Mouse (Mus musculus) thymus, adult 2 months (tissue): ENCODE data around the gene Zfp668. TPM values are rescaled to one million over a fixed set of nuclear protein-coding genes. Genes with fewer than 3 reads are reported as not detected.
A peak's percentile ranks its signal among the peaks of the same experiment; 100 is the strongest.

ENCODE experiments used
- DNase-seq: peaks from one replicate; pipeline ENCODE4 v3.0.0; 2021
- H3K27ac ChIP-seq: fragments of 200-500 bp; 2 replicates; pipeline ENCODE4 v1.5.1; 2012; ENCODE audit warnings: low read length, control low read depth; ENCODE audit not compliant: control insufficient read depth, insufficient read depth
- H3K27me3 ChIP-seq: fragments of 200-500 bp; 2 replicates; pipeline ENCODE4 v1.6.1; 2012; ENCODE audit warnings: mild to moderate bottlenecking, low read length, moderate library complexity, mixed read lengths; ENCODE audit not compliant: control insufficient read depth, insufficient read depth
- H3K36me3 ChIP-seq: fragments of 200-500 bp; 2 replicates; pipeline ENCODE4 v1.6.1; 2012; ENCODE audit warnings: mild to moderate bottlenecking, low read length, moderate library complexity; ENCODE audit not compliant: control insufficient read depth, insufficient read depth
- H3K4me1 ChIP-seq: fragments of 200-500 bp; replicated peaks from 2 replicates; pipeline ENCODE4 v1.6.1; 2012; ENCODE audit warnings: low read length; ENCODE audit not compliant: control insufficient read depth, insufficient read depth
- H3K4me3 ChIP-seq: fragments of 200-500 bp; 2 replicates; pipeline ENCODE4 v1.5.1; 2012; ENCODE audit warnings: mild to moderate bottlenecking, low read length, control low read depth, moderate library complexity; ENCODE audit not compliant: control insufficient read depth, insufficient read depth
- CTCF ChIP-seq: fragments of 200-500 bp; IDR thresholded peaks from 2 replicates; pipeline ENCODE4 v1.5.1; 2012; ENCODE audit warnings: mild to moderate bottlenecking, control low read depth, low read length, moderate library complexity, borderline replicate concordance; ENCODE audit not compliant: control insufficient read depth, poor library complexity, insufficient read depth; ENCODE audit errors: extremely low read depth
- POLR2A ChIP-seq: fragments of 200-500 bp; IDR thresholded peaks from 2 replicates; pipeline ENCODE4 v1.6.1; 2012; ENCODE audit warnings: mild to moderate bottlenecking, low read length, control low read depth, moderate library complexity; ENCODE audit not compliant: control insufficient read depth, poor library complexity, insufficient read depth; ENCODE audit errors: extremely low read depth
- WGBS: fragments of 180-500 bp; shearing (Covaris S2); methylation state at CpG from one replicate; pipeline ENCODE4 v1.1.7; 2018; 5-methylcytosine and 5-hydroxymethylcytosine counted together
- polyA plus RNA-seq: library from polyadenylated mRNA; depleted of rRNA; stranded (reverse); fragments of >200 nt; gene quantifications from 2 replicates; pipeline ENCODE4 v1.2.3, GENCODE M21; 2012; rRNA removed

The Zfp668 gene
- polyA plus RNA-seq, 1 experiment, result 23.9 TPM

DNA sequence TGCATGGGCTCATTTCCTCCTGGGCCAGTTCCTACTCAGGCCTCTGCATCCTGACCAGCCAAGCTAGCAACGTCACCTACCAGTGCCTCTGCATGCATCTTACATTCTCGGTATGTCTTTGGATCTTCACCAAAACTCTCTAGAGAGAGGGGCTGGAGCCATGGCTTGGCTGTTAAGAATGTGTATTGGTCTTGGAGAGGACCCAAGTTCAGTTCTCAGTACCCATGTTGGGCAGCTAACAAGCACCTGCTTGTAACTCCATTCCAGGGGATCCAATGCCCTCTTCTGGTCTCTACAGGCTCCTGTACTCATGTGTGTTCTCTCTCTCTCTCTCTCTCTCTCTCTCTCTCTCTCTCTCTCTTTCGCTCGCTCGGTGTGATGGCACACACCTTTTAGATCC, 58.9 kb downstream of the Zfp668 start:
- 94% methylated on average over 5 of the region's 5 CpGs for WGBS
- DNase-seq, result no peak
- no peak overlapping the region for H3K4me3 ChIP-seq
- H3K4me1 ChIP-seq, result peaks cover 10% of the 10 kb centered on the region
- H3K27ac ChIP-seq, result no peak overlapping the region
- no peaks in the 10 kb centered on the region for H3K36me3 ChIP-seq
- no peaks in the 10 kb centered on the region for H3K27me3 ChIP-seq
- TF ChIP-seq CTCF (no peak), POLR2A (no peak)

DNA sequence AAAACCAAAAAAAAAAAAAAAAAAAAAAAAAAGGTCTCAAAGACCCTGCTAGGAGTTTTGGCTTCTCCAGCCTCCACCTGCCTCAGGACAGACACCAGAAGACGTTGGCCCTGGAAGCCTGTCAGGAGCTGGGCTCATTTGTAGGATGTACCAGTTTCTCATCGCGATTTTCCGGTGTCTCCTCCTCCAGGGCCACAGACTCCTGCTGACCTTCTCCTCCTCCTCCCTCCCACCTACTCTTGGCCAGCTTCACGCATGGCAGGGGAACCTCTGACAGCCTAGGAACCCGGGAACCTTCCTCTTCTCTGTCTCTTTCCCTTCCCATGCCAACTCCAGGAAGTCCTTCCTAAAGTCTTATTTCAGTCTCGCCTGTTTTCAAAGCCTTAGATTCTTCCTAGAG, 59.6 kb downstream of the Zfp668 start:
- 95% methylated on average over 7 of the region's 7 CpGs for WGBS
- DNase-seq, result no peak
- H3K4me3 ChIP-seq, result no peak overlapping the region
- TF ChIP-seq CTCF (no peak), POLR2A (no peak)
- H3K4me1 ChIP-seq, result peaks cover 10% of the 10 kb centered on the region
- no peak overlapping the region for H3K27ac ChIP-seq
- no peaks in the 10 kb centered on the region for H3K36me3 ChIP-seq
- H3K27me3 ChIP-seq, result no peaks in the 10 kb centered on the region

DNA sequence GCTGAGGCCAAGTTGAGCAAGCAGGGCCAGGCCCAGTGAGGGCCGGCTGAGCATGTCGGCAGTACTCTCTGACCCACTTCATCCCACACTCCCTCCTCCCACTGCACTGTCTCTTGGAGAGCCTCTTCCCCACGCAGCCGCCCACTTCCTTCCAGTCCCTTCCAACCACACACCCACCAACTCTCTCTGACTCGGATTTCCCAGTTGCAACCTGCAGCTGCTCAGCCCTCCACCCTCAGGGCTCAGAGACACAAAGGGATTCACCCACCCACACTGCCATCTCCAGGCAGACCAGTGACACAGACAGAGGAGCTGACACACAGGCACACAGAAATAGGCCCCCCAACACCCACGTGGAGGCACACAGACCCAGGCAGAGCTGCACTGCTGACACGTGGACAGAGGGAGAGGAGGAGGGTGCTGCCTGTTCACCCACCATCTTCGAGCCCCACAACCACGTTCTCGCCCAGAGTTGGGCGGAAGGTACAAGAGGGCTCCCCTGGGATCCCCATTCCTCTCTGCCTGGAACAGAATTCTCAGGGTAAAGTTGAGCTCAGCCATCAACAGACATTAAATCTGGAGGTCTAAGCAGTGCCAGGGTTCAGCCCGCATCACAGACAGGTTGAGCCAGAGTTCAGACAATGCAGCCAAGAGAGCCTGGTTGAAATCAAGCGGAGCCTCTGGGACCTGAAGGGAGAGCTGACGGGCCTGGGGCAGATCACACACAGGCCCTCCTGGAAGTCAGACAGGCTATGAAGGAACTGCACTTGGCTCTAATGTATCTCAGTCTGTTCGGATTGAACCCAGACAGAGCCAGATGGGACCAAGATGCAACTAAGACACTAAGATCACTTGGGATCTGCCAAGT, 60.4 kb downstream of the Zfp668 start:
- TF ChIP-seq POLR2A (no peak), CTCF (peak; percentile 21; the same call in 1 of the 2 replicates)
- Histone ChIP-seq H3K36me3 (no peaks in the 10 kb centered on the region), H3K4me3 (no peak overlapping the region), H3K4me1 (peaks cover 10% of the 10 kb centered on the region), H3K27me3 (no peaks in the 10 kb centered on the region), H3K27ac (no peak overlapping the region)
- DNase-seq, result peak; percentile 54
- WGBS, result 38% methylated on average over 15 of the region's 15 CpGs

DNA sequence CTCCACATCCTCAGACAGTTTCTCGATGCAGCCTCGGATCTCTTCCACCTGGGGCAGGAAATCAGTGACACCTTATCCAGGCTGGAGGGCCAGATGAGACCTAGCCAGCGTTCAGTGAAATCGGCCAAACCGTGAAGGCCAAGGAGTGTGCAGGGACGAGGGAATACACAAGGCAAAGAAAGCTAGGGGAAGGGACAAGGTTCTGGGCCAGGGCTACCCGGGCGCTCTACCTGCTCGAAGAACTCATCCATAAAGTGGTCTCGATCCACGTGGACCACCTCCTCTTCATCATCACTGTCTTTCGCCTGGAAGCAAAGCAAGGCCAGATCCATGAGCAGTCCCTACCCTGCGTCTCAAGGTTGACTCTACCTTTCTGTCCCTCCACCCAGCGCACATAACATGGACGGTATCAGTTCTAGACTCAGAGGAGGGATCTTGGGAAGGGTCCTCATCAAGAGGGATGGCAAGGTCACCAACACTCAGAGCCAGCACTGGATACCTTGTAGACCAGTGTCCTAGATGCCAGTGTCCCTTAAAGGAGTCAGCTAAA, 61.4 kb downstream of the Zfp668 start:
- Histone ChIP-seq H3K27ac (no peak overlapping the region), H3K4me3 (no peak overlapping the region), H3K36me3 (no peaks in the 10 kb centered on the region), H3K4me1 (peaks cover 8% of the 10 kb centered on the region), H3K27me3 (no peaks in the 10 kb centered on the region)
- no peak for DNase-seq
- no peak for TF ChIP-seq CTCF
- no peak for TF ChIP-seq POLR2A
- WGBS, result 93% methylated on average over 15 of the region's 15 CpGs

DNA sequence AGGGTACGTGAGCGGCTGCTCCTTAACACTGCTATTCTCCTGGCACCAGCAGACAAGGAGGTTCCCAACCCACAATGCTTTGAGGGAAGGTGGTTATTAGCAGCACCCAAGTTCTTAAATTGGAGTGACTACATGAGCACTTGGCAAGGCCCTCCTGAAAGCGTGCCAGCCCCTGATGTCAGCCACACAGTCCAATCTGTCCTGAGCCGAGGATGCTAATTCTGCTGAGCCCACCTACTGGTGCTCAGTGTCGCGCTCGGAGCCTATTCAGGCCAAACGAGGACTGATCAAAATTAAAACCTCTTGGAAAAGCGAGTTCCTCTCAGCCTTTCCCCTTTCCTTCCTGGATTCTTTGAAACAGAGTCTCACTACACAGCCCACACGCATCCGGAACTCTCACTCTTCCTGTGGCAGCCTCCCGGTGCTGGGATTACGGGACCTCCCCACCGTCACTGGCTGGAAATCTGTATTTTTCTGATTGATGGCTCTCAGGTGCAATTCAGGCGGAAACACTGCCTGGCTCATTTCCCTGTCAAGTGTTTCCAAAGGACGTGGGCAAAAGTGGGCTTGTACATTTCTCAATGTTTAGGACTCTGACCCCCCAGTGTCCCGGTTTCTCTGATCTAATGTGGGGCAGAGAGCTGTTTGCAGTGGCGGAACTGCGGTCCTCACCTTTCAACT, 62.2 kb downstream of the Zfp668 start:
- H3K4me3 ChIP-seq, result no peak overlapping the region
- no peak for TF ChIP-seq POLR2A
- no peak for TF ChIP-seq CTCF
- H3K4me1 ChIP-seq, result peaks cover 8% of the 10 kb centered on the region
- no peak overlapping the region for H3K27ac ChIP-seq
- no peak for DNase-seq
- H3K36me3 ChIP-seq, result no peaks in the 10 kb centered on the region
- WGBS, result 93% methylated on average over 19 of the region's 19 CpGs
- H3K27me3 ChIP-seq, result no peaks in the 10 kb centered on the region

DNA sequence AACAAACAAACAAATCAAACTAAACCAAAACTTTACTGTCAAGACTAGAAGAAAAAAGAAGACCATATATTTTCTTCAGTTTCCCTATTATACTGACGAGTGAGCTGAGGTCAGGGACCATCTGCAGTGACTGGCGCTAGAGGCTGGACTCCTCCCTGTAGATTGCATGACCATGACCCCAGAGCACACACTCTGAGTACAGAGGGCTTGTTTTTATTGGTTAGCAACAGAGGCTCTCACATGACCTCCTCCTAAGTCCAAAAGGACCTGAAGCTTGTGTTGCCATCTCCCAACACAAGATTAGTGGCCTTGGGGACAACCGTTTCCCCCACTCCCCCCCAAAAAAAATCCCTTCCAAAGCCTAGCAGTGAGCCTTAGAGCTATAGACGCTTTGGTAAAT, 62.8 kb downstream of the Zfp668 start:
- TF ChIP-seq POLR2A (no peak), CTCF (no peak)
- no peak for DNase-seq

More for the DNA sequence above, 62.8 kb downstream of the Zfp668 start:
- 94% methylated on average over 4 of the region's 4 CpGs for WGBS
- Histone ChIP-seq H3K4me1 (peaks cover 8% of the 10 kb centered on the region), H3K27me3 (no peaks in the 10 kb centered on the region), H3K27ac (no peak overlapping the region), H3K36me3 (no peaks in the 10 kb centered on the region), H3K4me3 (no peak overlapping the region)

Other genes with a start within 250 kb of the Zfp668 start
- 61.2 and 76.1 TPM in 2 replicates for gene Bcl7c, start 167.9 kb downstream of the Zfp668 start, polyA plus RNA-seq
- gene Ctf1, start 164.1 kb downstream of the Zfp668 start, polyA plus RNA-seq, result 15.8 and 16.3 TPM in 2 replicates
- not detected in 2 replicates for gene Ctf2, start 144.7 kb downstream of the Zfp668 start, polyA plus RNA-seq
- gene Fbxl19, start 132.3 kb downstream of the Zfp668 start, polyA plus RNA-seq, result 38.9 and 43.7 TPM in 2 replicates
- gene Orai3, start 107.0 kb downstream of the Zfp668 start, polyA plus RNA-seq, result 23.8 and 27.0 TPM in 2 replicates
- gene Setd1a, start 100.2 kb downstream of the Zfp668 start, polyA plus RNA-seq, result 29.9 and 36.7 TPM in 2 replicates
- not detected in 2 replicates for gene Gm49388, start 91.2 kb downstream of the Zfp668 start, polyA plus RNA-seq
- gene Hsd3b7, start 76.2 kb downstream of the Zfp668 start, polyA plus RNA-seq, result 25.9 and 30.1 TPM in 2 replicates
- gene Stx4a, start 52.5 kb downstream of the Zfp668 start, polyA plus RNA-seq, result 76.1 and 93.3 TPM in 2 replicates
- gene Stx1b, start 52.3 kb downstream of the Zfp668 start, polyA plus RNA-seq, result 3.4 and 4.2 TPM in 2 replicates
- gene Zfp646, start 607 bp downstream of the Zfp668 start, polyA plus RNA-seq, result 61.3 and 64.2 TPM in 2 replicates
- 2.0 and 2.5 TPM in 2 replicates for gene Prss53, start 14.1 kb upstream of the Zfp668 start, polyA plus RNA-seq
- gene Gm21974, start 18.6 kb upstream of the Zfp668 start, polyA plus RNA-seq, result not detected in 2 replicates
- 56.9 and 75.1 TPM in 2 replicates for gene Vkorc1, start 18.8 kb upstream of the Zfp668 start, polyA plus RNA-seq
- 94.9 and 103 TPM in 2 replicates for gene Bckdk, start 27.3 kb upstream of the Zfp668 start, polyA plus RNA-seq
- 25.5 and 29.4 TPM in 2 replicates for gene Kat8, start 35.7 kb upstream of the Zfp668 start, polyA plus RNA-seq
- 5.4 and 6.9 TPM in 2 replicates for gene Prss8, start 53.3 kb upstream of the Zfp668 start, polyA plus RNA-seq
- 10.3 and 15.8 TPM in 2 replicates for gene Prss36, start 69.9 kb upstream of the Zfp668 start, polyA plus RNA-seq
- gene Fus, start 90.6 kb upstream of the Zfp668 start, polyA plus RNA-seq, result 478 and 527 TPM in 2 replicates
- 420 and 521 TPM in 2 replicates for gene Pycard, start 117.0 kb upstream of the Zfp668 start, polyA plus RNA-seq
- 1.4 and 13.4 TPM in 2 replicates for gene Trim72, start 127.1 kb upstream of the Zfp668 start, polyA plus RNA-seq
- 7.9 and 9.6 TPM in 2 replicates for gene Itgam, start 185.8 kb upstream of the Zfp668 start, polyA plus RNA-seq
- 0.03 TPM in 1 of 2 replicates, not detected in the other for gene Gm49368, start 185.9 kb upstream of the Zfp668 start, polyA plus RNA-seq